Mouse (Mus musculus) thymus, postnatal 36 days (tissue): ENCODE data around the gene Tbce.

Experiments used
- DNase-seq, 2 experiments: peaks; one replicate each; pipeline ENCODE4 v3.0.0; 2022; ENCODE audit warnings: mixed read lengths in 2 of 2

Tbce gene

GRCm38 (mm10) chr13:13965388-13965964, 74.0 kb downstream of the Tbce start:
- no peak for DNase-seq

GRCm38 (mm10) chr13:13961046-13961445, 78.4 kb downstream of the Tbce start:
- no peak for DNase-seq

GRCm38 (mm10) chr13:13960211-13960610, 79.2 kb downstream of the Tbce start:
- DNase-seq = no peak

DNA sequence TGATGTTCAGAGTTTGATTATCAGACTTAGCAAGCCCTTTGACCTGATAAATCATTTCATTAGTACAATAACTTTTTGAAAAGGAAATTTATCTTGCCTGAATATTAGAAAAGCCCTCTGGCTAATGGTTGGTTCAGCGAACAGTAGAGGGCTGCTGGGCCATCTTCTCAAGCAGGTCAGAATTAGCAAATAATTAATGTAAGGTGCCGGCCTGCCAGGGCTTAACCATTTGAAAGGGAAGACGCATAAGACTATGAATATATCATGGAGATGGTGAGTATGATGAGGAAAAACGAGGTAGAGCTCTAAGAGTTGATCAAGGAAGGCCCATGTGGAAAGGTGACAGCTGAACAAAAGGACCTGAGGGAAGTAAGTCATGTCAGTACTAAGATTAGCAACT, 82.8 kb downstream of the Tbce start:
- no peak for DNase-seq

DNA sequence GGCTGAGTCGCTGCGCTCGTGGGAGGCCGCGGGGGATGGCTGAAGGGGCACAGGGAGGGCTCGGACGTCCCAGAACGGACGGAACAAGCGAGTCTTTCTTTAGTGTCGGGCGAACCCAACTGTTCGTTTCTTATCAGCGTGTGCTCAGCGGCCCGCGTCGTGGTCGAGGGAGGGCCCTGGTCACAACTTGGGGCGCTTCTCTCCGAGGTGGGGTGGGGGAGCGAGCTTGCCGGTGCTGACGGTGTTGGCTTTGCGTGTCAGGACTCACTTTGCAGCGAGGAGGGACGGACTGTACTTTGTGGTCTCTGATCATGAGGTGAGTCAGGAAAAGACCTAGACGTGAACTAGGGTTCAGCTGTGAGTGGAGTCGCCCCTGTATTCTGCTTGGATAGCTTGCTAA, 84.5 kb downstream of the Tbce start:
- DNase-seq = no peak

DNA sequence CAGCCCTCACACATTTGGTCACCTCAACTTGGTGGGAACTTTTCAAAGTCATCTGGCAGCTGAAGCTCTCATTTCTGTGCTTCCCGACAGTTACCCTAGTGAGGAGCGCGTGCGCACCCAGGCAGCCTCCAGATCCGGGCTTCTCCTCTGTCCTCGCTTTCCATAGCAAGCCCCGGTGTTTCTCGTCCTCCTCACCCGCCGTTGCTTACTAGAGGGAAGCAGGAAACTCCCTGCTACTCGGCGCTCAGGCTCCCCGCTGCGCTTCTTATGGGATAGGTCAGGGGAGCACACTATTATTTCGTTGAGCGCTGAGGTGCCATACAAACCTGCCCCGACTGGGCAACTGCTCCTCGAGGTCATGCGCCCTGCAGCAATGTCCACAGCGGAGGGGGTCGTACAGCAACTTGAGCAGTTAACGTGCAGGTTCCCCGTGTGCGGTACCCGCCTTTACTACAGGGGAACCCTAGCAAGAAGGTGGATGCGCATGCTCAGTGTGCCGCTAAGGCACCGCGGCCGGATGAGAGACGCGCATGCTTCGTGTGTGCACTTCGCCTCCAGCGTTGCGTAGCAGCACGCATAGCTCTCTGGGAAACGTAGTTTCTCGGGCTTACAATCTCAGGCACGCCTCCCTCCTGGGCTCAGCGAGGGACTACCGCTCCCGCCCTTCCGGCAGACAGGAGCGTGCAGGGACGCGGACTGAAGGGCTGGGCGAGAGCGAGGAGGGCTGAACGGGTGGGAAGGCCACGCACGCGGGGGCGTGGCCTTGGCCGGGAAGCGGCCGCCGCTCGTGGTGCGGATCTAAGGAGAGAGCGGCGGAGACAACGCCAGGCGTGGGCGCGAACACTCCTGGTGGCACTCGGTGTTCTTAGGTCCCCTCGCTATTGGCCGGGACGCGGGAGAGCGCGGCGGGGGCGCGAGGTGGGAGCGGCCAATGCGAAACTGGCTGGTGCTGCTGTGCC, 85.3 kb downstream of the Tbce start, which contains the start of gene B3galnt2:
B3galnt2 (plus strand) TSS at position 596 of the 959 bp plus-strand sequence.
- peak; percentile 93 to 98 for DNase-seq
